Mouse (Mus musculus): ENCODE measurements around the gene Phactr2.

The Phactr2 gene

GRCm38 (mm10) chr10:13270270-13270669 lies 203.9 kb downstream of the Phactr2 start:
- DNase-seq: no peak

- DNase-seq: no peak
Observed at GRCm38 (mm10) chr10:13259251-13259650, 215.0 kb downstream of the Phactr2 start.

GRCm38 (mm10) chr10:13256196-13256595 lies 218.0 kb downstream of the Phactr2 start:
- no peak for DNase-seq

GRCm38 (mm10) chr10:13250280-13250679 lies 223.9 kb downstream of the Phactr2 start:
- DNase-seq: no peak

- no peak for DNase-seq
Observed at GRCm38 (mm10) chr10:13249126-13249525, 225.1 kb downstream of the Phactr2 start.

- no peak for DNase-seq
Observed at GRCm38 (mm10) chr10:13245714-13246113, 228.5 kb downstream of the Phactr2 start.

GRCm38 (mm10) chr10:13244192-13244591 lies 230.0 kb downstream of the Phactr2 start:
- DNase-seq: no peak

GRCm38 (mm10) chr10:13240431-13240830 lies 233.8 kb downstream of the Phactr2 start:
- no peak for DNase-seq

GRCm38 (mm10) chr10:13238188-13238587 lies 236.0 kb downstream of the Phactr2 start:
- no peak for DNase-seq

GRCm38 (mm10) chr10:13236866-13237265 lies 237.3 kb downstream of the Phactr2 start:
- no peak for DNase-seq

GRCm38 (mm10) chr10:13234503-13234902 lies 239.7 kb downstream of the Phactr2 start:
- no peak for DNase-seq

- no peak for DNase-seq
Observed at GRCm38 (mm10) chr10:13233941-13234340, 240.3 kb downstream of the Phactr2 start.

- DNase-seq: no peak
Observed at GRCm38 (mm10) chr10:13233143-13233622, 241.0 kb downstream of the Phactr2 start.

- DNase-seq: peak in 1 of 2 experiments; percentile 8
Observed at GRCm38 (mm10) chr10:13232443-13233142, 241.6 kb downstream of the Phactr2 start.

- no peak for DNase-seq
Observed at GRCm38 (mm10) chr10:13230716-13231115, 243.5 kb downstream of the Phactr2 start.

GRCm38 (mm10) chr10:13225377-13226063 lies 248.7 kb downstream of the Phactr2 start:
- no peak for DNase-seq

- DNase-seq: no peak
Observed at GRCm38 (mm10) chr10:13222135-13222534, 252.1 kb downstream of the Phactr2 start.

- no peak for DNase-seq
Observed at GRCm38 (mm10) chr10:13220061-13220460, 254.2 kb downstream of the Phactr2 start.

GRCm38 (mm10) chr10:13213956-13214355 lies 260.3 kb downstream of the Phactr2 start:
- DNase-seq: no peak

- no peak for DNase-seq
Observed at GRCm38 (mm10) chr10:13212829-13213228, 261.4 kb downstream of the Phactr2 start.

GRCm38 (mm10) chr10:13212326-13212725 lies 261.9 kb downstream of the Phactr2 start:
- DNase-seq: no peak

- no peak for DNase-seq
Observed at GRCm38 (mm10) chr10:13209930-13210637, 264.1 kb downstream of the Phactr2 start.

GRCm38 (mm10) chr10:13209506-13209905 lies 264.7 kb downstream of the Phactr2 start:
- DNase-seq: no peak

- no peak for DNase-seq
Observed at GRCm38 (mm10) chr10:13209061-13209460, 265.2 kb downstream of the Phactr2 start.

All from cerebellum, adult 18-20 months (tissue).